Mouse (Mus musculus) activated CD4-positive, CD25-positive, alpha-beta regulatory T cell, adult 4 months (primary cell): ENCODE measurements around the gene Ccr4. TPM values are rescaled to one million over a fixed set of nuclear protein-coding genes. Genes with fewer than 3 reads are reported as not detected.

Experiments
- ATAC-seq: one replicate; pipeline ENCODE4 v1.8.0; 2017
- polyA plus RNA-seq, 2 experiments: library from polyadenylated mRNA; unstranded; fragments of 100-300 nt; shearing (Covaris generic); gene quantifications; one replicate each; pipeline ENCODE4 v1.2.1; 2017

The Ccr4 gene
- polyA plus RNA-seq, 2 experiments from 2014 or later: 33.0 to 42.8 TPM

GRCm38 (mm10) chr9:114466871-114467270 lies 37.8 kb downstream of the Ccr4 start:
- ATAC-seq: no peak

GRCm38 (mm10) chr9:114465442-114465841 lies 39.3 kb downstream of the Ccr4 start:
- no peak for ATAC-seq

GRCm38 (mm10) chr9:114462569-114462968 lies 42.1 kb downstream of the Ccr4 start:
- peak; percentile 70 for ATAC-seq

- no peak for ATAC-seq
Measured at GRCm38 (mm10) chr9:114458436-114458835, 46.3 kb downstream of the Ccr4 start.

GRCm38 (mm10) chr9:114455420-114455819 lies 49.3 kb downstream of the Ccr4 start:
- ATAC-seq: no peak

- ATAC-seq: no peak
Measured at GRCm38 (mm10) chr9:114452418-114452817, 52.3 kb downstream of the Ccr4 start.

GRCm38 (mm10) chr9:114451615-114452014 lies 53.1 kb downstream of the Ccr4 start:
- peak; percentile 89 for ATAC-seq

- no peak for ATAC-seq
Measured at GRCm38 (mm10) chr9:114449120-114449754, 55.5 kb downstream of the Ccr4 start.

GRCm38 (mm10) chr9:114448700-114449099 lies 56.0 kb downstream of the Ccr4 start:
- ATAC-seq: no peak

- no peak for ATAC-seq
Measured at GRCm38 (mm10) chr9:114446887-114447286, 57.8 kb downstream of the Ccr4 start.

GRCm38 (mm10) chr9:114443351-114443750 lies 61.4 kb downstream of the Ccr4 start:
- ATAC-seq: peak; percentile 77

GRCm38 (mm10) chr9:114442893-114443292 lies 61.8 kb downstream of the Ccr4 start:
- ATAC-seq: no peak

- no peak for ATAC-seq
Measured at GRCm38 (mm10) chr9:114442225-114442624, 62.5 kb downstream of the Ccr4 start.

- peak; percentile 83 for ATAC-seq
Measured at GRCm38 (mm10) chr9:114440548-114440947, 64.2 kb downstream of the Ccr4 start.

Other genes with a start within 250 kb of the Ccr4 start
- gene Bcl2a1c, start 174.8 kb downstream of the Ccr4 start, polyA plus RNA-seq: 1 to 10 TPM in 1 of 2 experiments, not detected in 1; 1.7 TPM
- 1 to 10 TPM; 3.5 to 5.1 TPM for gene Crtap, start 114.2 kb downstream of the Ccr4 start, polyA plus RNA-seq
- gene Glb1, start 103.8 kb downstream of the Ccr4 start, polyA plus RNA-seq: 10 to 100 TPM; 32.1 to 32.4 TPM
- gene Tmppe, start 103.8 kb downstream of the Ccr4 start, polyA plus RNA-seq: 10 to 100 TPM in 1 of 2 experiments, 1 to 10 TPM in 1; 9.1 to 14.3 TPM
- gene C130032M10Rik, start 10.8 kb upstream of the Ccr4 start, polyA plus RNA-seq: not detected
- under 1 TPM in 1 of 2 experiments, not detected in 1; 0.07 TPM for gene Trim71, start 59.5 kb upstream of the Ccr4 start, polyA plus RNA-seq
- gene Cnot10, start 135.3 kb upstream of the Ccr4 start, polyA plus RNA-seq: 10 to 100 TPM; 20.6 to 27.2 TPM
- 10 to 100 TPM; 43.8 to 48.4 TPM for gene Dync1li1, start 183.9 kb upstream of the Ccr4 start, polyA plus RNA-seq
- gene Cmtm6, start 226.2 kb upstream of the Ccr4 start, polyA plus RNA-seq: 10 to 100 TPM; 77.1 to 88.5 TPM